Mouse (Mus musculus): Measurements from ENCODE around the gene Nudt22. TPM values are rescaled to one million over a fixed set of nuclear protein-coding genes. Genes with fewer than 3 reads are reported as not detected.

Nudt22 gene
- polyA plus RNA-seq, 1 experiment, result 53.8 TPM

DNA sequence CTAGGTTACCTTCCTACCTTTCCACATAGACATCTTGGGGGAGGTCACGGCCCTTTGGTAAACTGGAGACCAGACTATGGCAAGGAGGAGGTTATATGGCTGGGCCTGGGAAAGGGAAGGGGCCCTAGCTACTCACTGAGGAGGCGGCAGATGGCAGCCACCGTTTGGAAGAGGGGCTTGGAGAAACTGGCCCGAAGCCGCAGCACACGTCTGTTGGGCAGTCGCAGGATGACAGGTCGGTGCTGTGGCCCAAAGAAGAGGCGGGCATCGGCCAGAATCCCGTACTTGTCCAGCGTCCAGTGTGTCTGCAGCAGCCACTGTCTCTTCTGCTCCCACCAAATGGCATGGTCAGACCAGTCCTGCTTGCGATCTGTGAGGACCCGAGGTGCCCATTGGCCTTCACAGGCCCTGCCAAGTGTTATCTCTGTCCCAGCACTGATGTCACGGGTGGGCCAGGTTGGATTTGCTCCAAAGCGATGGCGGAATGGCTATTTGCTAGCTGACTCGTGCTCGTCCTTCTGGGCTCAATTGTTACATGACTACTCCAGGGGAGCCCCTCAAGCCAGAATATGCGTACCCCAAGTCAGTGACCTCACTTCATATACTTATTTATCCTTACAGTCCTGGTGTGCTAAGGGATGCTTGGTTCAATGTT is 18.7 kb upstream of the Nudt22 start:
- Histone ChIP-seq H3K27ac (ENCODE audit: insufficient read depth, low read depth, low read length) (no peak overlapping the region), H3K4me3 (ENCODE audit: low read depth, low read length) (no peak overlapping the region), H3K27me3 (ENCODE audit: control insufficient read depth, insufficient read depth, low read length) (no peaks in the 10 kb centered on the region), H3K4me1 (ENCODE audit: control insufficient read depth, insufficient read depth, insufficient read length, low read length) (peaks cover 2% of the 10 kb centered on the region; the same call in 1 of the 2 replicates), H3K36me3 (ENCODE audit: control insufficient read depth, insufficient read depth, low read length) (no peaks in the 10 kb centered on the region)
- WGBS, result 90% methylated on average over 20 of the region's 20 CpGs
- TF ChIP-seq POLR2A (IDR thresholded peaks at IDR 0.05; ENCODE audit: low read depth, low read length) (no peak), CTCF (IDR thresholded peaks at IDR 0.05; ENCODE audit: extremely low read depth, insufficient read length, insufficient replicate concordance, low read depth, low read length) (no peak)

DNA sequence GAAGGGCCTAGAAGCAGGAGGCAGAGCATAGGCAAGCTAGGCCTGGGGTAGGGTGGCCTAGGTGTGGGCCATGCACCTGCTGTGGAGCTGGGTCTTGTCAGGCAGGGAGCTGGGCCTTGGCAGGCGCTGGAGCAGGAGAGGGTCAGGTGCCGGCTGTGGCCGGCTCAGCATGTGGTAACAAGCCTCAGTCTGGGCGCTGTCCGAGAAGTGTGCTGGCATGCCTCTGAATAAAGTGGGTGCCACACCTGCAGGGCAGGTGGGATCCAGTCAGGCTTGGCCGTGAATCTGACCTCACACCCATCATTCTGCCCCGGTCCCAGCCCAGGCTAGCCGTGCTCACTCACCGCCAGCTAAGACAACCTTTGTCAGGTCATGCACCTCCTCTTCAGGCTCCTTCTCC is 18.1 kb upstream of the Nudt22 start:
- TF ChIP-seq CTCF (IDR thresholded peaks at IDR 0.05; ENCODE audit: extremely low read depth, insufficient read length, insufficient replicate concordance, low read depth, low read length), result no peak
- no peak for TF ChIP-seq POLR2A (IDR thresholded peaks at IDR 0.05; ENCODE audit: low read depth, low read length)
- Histone ChIP-seq H3K27ac (ENCODE audit: insufficient read depth, low read depth, low read length) (no peak overlapping the region), H3K36me3 (ENCODE audit: control insufficient read depth, insufficient read depth, low read length) (no peaks in the 10 kb centered on the region), H3K27me3 (ENCODE audit: control insufficient read depth, insufficient read depth, low read length) (no peaks in the 10 kb centered on the region), H3K4me1 (ENCODE audit: control insufficient read depth, insufficient read depth, insufficient read length, low read length) (peaks cover 2% of the 10 kb centered on the region; the same call in 1 of the 2 replicates), H3K4me3 (ENCODE audit: low read depth, low read length) (no peak overlapping the region)
- WGBS, result 94% methylated on average over 9 of the region's 9 CpGs

DNA sequence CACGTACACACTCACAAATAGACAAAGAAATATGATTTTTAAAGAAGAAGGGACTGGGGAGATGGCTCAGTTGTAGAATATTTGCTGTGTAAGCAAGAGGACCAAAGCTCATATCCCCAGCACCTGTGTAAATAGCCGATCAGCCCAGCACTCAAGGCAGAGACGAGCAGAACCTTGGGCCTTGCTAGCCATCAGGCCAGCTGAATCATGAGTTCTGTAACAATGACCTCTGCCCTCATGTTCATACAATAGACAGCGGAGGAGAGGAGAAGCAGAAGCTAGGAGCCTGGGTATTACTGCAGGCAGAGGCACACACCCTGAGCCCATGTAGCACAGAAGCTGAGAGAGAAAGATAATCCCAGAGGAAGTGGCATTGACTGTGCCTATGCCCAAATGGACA is 16.5 kb upstream of the Nudt22 start:
- Histone ChIP-seq H3K27me3 (ENCODE audit: control insufficient read depth, insufficient read depth, low read length) (no peaks in the 10 kb centered on the region), H3K27ac (ENCODE audit: insufficient read depth, low read depth, low read length) (peak overlapping the region; percentile 52), H3K4me1 (ENCODE audit: control insufficient read depth, insufficient read depth, insufficient read length, low read length) (peaks cover 2% of the 10 kb centered on the region; the same call in 1 of the 2 replicates), H3K36me3 (ENCODE audit: control insufficient read depth, insufficient read depth, low read length) (no peaks in the 10 kb centered on the region), H3K4me3 (ENCODE audit: low read depth, low read length) (no peak overlapping the region)
- WGBS, result 34% methylated on average over 4 of the region's 4 CpGs
- no peak for TF ChIP-seq POLR2A (IDR thresholded peaks at IDR 0.05; ENCODE audit: low read depth, low read length)
- no peak for TF ChIP-seq CTCF (IDR thresholded peaks at IDR 0.05; ENCODE audit: extremely low read depth, insufficient read length, insufficient replicate concordance, low read depth, low read length)

DNA sequence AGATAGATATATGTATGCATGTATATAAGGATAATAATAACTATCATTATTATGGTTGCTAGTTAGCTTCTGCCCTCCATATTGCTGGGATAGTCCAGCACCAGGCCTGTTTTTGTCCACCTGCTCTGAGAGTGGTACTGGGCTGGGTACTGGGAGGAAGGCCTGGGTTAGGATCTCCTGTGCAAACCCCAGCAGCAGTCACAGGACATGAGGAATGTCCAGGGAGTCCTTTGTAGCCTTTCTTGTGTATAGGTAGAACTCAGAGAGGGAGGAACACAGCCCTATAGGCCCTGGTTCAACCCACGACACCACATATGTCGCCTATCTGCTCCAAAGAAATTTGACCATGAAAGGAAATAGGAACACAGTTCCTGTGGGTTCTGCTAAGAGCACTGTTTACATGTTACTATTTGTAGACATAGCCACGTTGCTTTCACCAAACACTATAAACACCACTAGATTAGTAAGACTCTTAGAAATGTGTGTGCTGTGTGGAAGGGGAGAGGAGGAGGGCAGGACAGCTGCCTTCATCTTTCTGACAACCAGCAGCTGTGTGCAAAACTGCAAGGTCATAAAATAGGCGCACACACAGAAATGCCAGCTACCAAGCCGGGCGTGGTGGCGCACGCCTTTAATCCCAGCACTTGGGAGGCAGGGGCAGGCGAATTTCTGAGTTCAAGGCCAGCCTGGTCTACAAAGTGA is 11.1 kb upstream of the Nudt22 start:
- TF ChIP-seq POLR2A (IDR thresholded peaks at IDR 0.05; ENCODE audit: low read depth, low read length) (no peak), CTCF (IDR thresholded peaks at IDR 0.05; ENCODE audit: extremely low read depth, insufficient read length, insufficient replicate concordance, low read depth, low read length) (no peak)
- Histone ChIP-seq H3K4me1 (ENCODE audit: control insufficient read depth, insufficient read depth, insufficient read length, low read length) (no peaks in the 10 kb centered on the region), H3K4me3 (ENCODE audit: low read depth, low read length) (no peak overlapping the region), H3K27me3 (ENCODE audit: control insufficient read depth, insufficient read depth, low read length) (no peaks in the 10 kb centered on the region), H3K36me3 (ENCODE audit: control insufficient read depth, insufficient read depth, low read length) (no peaks in the 10 kb centered on the region), H3K27ac (ENCODE audit: insufficient read depth, low read depth, low read length) (peak overlapping the region; percentile 67)
- 59% methylated on average over 9 of the region's 9 CpGs for WGBS

DNA sequence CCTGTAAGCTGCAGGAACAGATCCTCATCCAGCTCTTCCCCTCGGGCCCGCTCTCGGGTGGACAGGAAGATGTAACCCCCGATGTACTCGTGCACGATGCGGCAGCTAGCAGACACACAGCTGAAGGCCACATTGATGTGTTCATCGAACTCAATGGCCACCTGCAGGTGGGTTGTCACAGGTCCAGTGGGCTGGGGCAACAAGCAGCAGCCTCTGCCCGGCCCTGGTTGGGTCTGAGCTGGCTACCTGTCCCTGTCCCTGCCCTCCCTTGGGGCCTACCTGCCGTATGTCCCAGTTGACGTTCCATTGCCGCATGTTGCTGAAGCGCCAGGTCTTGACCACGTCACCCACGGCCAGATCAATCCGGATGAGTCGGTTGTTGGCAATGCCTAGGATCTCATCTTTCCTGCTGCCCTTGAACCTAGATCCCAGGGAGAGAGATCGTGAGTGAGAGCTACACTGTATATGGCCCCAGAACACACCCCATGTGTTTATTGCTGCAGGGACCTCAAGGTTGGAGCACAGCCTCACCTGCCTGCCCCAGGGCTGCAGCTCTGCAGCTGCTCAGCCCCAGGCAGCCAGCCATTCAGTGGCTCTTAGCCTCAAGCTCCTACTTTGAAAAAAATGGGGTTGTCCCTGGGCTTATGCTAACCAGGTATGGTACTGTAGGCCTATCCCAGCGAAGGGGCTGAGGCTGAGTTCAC is 3.6 kb upstream of the Nudt22 start:
- H3K36me3 ChIP-seq (ENCODE audit: control insufficient read depth, insufficient read depth, low read length), result peaks cover 7% of the 10 kb centered on the region
- H3K27ac ChIP-seq (ENCODE audit: insufficient read depth, low read depth, low read length), result peak overlapping the region; percentile 2; the same call in 1 of the 2 replicates
- 69% methylated on average over 19 of the region's 19 CpGs for whole genome bisulfite sequencing
- TF ChIP-seq CTCF (IDR thresholded peaks at IDR 0.05; ENCODE audit: extremely low read depth, insufficient read length, insufficient replicate concordance, low read depth, low read length) (no peak), POLR2A (IDR thresholded peaks at IDR 0.05; ENCODE audit: low read depth, low read length) (no peak)
- peaks cover 23% of the 10 kb centered on the region for H3K4me1 ChIP-seq (ENCODE audit: control insufficient read depth, insufficient read depth, insufficient read length, low read length)
- no peak overlapping the region for H3K4me3 ChIP-seq (ENCODE audit: low read depth, low read length)
- H3K27me3 ChIP-seq (ENCODE audit: control insufficient read depth, insufficient read depth, low read length), result no peaks in the 10 kb centered on the region

DNA sequence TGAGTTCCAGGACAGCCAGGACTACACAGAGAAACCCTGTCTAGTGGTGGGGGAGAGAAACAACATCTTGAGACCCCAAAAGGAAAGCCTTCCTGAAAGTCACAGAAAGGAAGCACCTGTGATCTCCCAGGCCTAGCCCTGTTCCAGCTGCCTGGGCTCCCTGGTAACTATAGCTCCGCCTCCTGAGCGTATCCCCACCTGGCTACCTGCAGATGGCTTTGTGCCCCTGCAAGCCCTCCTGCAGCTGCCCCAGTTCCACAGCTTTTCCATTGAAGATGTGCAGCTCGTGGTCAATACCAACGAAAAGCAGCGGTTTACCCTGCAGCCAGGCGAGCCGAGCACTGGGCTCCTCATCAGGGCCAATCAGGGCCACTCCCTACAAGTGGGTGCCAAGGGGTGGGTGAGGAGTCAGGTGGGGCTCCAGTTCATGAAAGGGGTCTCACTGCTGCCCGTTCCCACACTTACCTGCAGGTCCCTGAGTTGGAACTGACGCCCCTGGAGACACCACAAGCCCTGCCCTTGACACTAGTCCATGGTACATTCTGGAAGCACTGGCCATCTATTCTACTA is 1.9 kb upstream of the Nudt22 start:
- no peak for TF ChIP-seq CTCF (IDR thresholded peaks at IDR 0.05; ENCODE audit: extremely low read depth, insufficient read length, insufficient replicate concordance, low read depth, low read length)
- TF ChIP-seq POLR2A (IDR thresholded peaks at IDR 0.05; ENCODE audit: low read depth, low read length), result no peak
- 87% methylated on average over 9 of the region's 9 CpGs for WGBS

More for the DNA sequence above, 1.9 kb upstream of the Nudt22 start:
- no peak overlapping the region for H3K27ac ChIP-seq (ENCODE audit: insufficient read depth, low read depth, low read length)
- peaks cover 7% of the 10 kb centered on the region for H3K36me3 ChIP-seq (ENCODE audit: control insufficient read depth, insufficient read depth, low read length)
- no peak overlapping the region for H3K4me3 ChIP-seq (ENCODE audit: low read depth, low read length)
- H3K4me1 ChIP-seq (ENCODE audit: control insufficient read depth, insufficient read depth, insufficient read length, low read length), result peaks cover 23% of the 10 kb centered on the region
- H3K27me3 ChIP-seq (ENCODE audit: control insufficient read depth, insufficient read depth, low read length), result no peaks in the 10 kb centered on the region
